Mouse (Mus musculus): ENCODE results near the gene Mindy2.

Mindy2 gene

GRCm38 (mm10) chr9:70657013-70657967, at the start of gene Mindy2:
Gene Mindy2, minus strand, starts transcription at chr9:70657174.
- peak; percentile 99 to 100 for DNase-seq

- DNase-seq, result no peak
Observed at GRCm38 (mm10) chr9:70706444-70706843, 49.5 kb upstream of the Mindy2 start.

GRCm38 (mm10) chr9:70703597-70704203, 46.7 kb upstream of the Mindy2 start:
- no peak for DNase-seq

DNA sequence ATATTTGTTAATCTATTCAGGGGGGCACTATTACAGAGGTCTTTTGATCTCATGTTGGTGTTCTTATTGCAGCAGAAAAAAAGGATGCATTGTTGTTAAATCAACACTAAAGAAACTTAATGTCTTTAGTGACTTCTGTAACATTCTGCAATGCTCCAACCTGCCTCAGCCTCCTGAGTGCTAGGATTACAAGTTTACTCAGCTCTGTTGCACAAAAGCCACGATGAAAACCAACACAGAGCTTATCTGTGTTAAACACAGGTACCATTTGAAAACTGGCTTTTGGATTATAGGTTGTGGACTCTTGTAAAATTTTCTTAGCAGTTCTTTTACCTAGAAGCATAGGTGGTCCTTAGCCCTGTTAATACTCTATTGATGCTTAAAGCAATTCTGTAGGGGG, 41.1 kb upstream of the Mindy2 start:
- DNase-seq, result no peak

GRCm38 (mm10) chr9:70695723-70696122, 38.7 kb upstream of the Mindy2 start:
- no peak for DNase-seq

- no peak for DNase-seq
Observed at GRCm38 (mm10) chr9:70691772-70692693, 35.1 kb upstream of the Mindy2 start.

- no peak for DNase-seq
Observed at GRCm38 (mm10) chr9:70690579-70690978, 33.6 kb upstream of the Mindy2 start.

- no peak for DNase-seq
Observed at GRCm38 (mm10) chr9:70689926-70690325, 33.0 kb upstream of the Mindy2 start.

DNA sequence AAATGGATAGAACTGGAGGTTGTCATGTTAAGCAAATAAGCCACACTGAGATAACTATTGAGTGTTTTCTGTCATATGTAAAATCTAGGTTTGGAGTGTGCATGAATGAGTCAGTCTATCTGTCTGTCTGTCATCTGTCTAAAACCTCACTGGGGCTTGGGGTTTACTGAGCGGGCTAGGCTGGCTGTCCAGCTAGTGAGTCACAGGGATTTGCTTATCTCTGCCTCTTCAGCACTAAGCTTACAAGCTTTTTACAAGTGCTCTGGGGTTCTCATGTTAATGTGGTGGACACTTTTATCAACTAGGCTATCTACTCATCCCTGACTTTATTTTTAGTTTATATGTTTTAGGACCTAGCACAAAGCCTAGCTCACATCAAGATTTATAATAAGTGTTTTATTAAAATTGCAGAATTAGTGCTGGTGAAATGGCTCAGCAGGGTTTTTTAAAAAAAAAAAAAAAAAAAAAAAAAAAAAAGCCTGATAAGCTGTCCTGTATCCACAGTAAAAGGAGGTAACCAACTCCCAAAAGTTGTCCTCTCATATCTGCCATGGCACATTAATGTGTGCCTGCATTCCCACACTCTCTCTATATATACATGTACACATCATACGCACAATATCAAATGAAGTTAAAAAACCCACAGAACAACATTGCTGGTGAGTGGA, 31.5 kb upstream of the Mindy2 start:
- no peak for DNase-seq

GRCm38 (mm10) chr9:70682202-70682601, 25.2 kb upstream of the Mindy2 start:
- DNase-seq, result no peak

- DNase-seq, result peak; percentile 67 to 79
Observed at GRCm38 (mm10) chr9:70679132-70680091, 22.4 kb upstream of the Mindy2 start.

GRCm38 (mm10) chr9:70678682-70679131, 21.7 kb upstream of the Mindy2 start, which contains the start of gene Adam10:
Gene Adam10, plus strand, starts transcription at chr9:70678997.
- DNase-seq, result peak; percentile 99

DNA sequence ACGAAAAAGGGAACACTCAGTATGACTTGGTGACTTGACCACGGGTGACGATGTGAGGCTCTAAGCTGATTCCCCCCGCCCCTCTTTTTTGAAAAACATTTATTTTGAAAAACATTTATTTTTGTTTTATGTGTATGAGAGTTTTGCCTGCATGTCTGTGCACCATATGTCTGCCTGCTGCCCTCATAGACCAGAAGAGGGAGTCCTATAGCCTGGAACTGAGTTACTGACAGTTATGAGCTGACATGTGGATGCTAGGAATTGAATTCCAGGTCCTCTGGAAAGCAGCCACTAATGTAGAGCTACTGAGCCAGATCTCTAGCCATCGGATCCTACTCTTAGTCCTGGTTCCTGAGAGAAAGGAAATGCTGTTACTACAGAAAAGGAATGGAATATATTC, 19.0 kb upstream of the Mindy2 start:
- no peak for DNase-seq

- DNase-seq, result no peak
Observed at GRCm38 (mm10) chr9:70675117-70675516, 18.1 kb upstream of the Mindy2 start.

GRCm38 (mm10) chr9:70673656-70674055, 16.7 kb upstream of the Mindy2 start:
- DNase-seq, result no peak

DNA sequence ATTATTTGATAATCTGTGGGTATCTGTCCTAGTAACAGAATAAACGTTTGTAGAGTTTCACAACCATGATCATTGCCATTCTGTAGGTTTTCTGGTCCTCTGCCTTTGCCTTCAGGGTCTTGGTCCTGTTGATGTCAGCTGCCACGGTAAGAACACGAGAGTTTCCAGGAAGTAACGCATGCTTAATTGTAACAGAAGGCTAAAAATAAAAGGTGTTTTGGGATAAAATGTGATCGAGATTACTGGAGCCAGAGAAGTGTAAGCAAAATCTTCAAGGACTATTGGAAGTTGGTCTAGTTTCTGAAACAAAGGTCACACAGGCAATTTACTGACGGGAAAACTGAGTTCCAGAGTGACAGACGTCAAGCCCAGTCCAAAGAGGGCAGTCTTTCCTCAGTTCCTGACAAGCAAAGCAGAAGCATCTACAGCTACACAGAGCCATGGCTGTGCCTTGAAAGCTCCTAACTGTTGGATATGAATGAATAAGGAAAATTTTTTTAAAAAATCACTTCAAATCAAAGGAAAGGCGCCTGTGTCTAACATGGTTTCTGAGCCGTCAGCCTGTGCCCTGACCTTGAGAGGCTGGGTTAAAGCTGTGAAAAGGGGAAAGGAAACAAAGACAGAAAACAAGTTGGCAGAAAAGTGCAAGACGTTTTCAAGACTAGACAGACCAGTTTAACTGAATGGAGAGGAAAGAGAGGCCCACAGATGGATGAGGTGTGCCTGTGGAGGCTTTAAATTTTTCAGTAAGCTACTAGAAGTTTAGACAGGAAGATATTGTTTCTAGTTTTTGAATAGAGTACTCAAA, 15.0 kb upstream of the Mindy2 start:
- peak; percentile 12 to 33 for DNase-seq

- no peak for DNase-seq
Observed at GRCm38 (mm10) chr9:70671278-70671677, 14.3 kb upstream of the Mindy2 start.

DNA sequence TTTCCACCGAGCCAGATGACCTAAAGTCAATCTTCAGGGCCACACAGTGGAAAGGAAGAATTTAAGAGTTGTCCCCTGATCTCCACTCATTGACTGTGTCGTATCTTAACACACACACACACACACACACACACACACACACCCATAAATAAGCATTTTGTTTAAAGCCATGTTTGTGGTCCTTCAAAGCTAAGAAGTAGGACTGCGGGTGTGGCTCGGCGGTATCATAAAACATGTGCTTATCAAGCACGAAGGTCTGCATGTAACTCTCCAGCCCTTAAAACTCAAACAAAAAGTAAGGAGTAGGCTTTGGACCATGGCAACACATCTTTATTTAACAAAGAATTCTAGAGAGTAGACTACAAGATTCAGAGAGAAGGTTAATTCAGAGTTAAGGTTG, 13.4 kb upstream of the Mindy2 start:
- DNase-seq, result no peak

- DNase-seq, result no peak
Observed at GRCm38 (mm10) chr9:70669197-70669596, 12.2 kb upstream of the Mindy2 start.

DNA sequence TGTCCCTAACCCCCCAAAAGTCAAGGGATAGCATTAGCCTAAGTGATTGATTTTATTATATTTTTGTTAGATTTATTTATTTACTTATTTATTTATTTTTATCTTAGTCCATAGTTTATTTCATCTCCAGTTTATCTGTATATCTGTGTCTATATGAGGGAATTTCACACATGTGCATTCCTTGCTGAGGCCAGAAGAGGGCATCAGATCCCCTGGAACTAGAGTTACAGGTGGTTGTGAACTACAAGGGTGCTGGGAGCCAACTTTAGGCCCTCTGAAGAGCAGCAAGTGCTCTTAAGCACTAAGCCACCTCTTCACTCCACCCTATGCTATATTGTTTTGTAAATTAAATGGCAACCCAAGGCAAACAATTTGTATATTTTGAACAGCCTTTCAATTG, 11.1 kb upstream of the Mindy2 start:
- peak in 1 of 2 experiments; percentile 13 for DNase-seq

All from kidney, postnatal 4 days (tissue).